Mouse (Mus musculus) heart, adult 8-10 months (tissue): Measurements from ENCODE around the gene Ccdc83. TPM values are rescaled to one million over a fixed set of nuclear protein-coding genes. Genes with fewer than 3 reads are reported as not detected.

Experiments
- DNase-seq: peaks from one replicate; pipeline ENCODE4 v3.0.0; 2022; ENCODE audit warnings: low spot score
- total RNA-seq, 4 experiments: library from RNA; stranded (reverse); gene quantifications; 2 replicates each; pipeline ENCODE4 v1.2.4; 2022

Ccdc83 gene
- total RNA-seq, result under 1 TPM in 1 of 4 experiments, not detected in 3; 0.37 TPM

GRCm38 (mm10) chr7:90265289-90265970 is at the start of gene Ccdc83:
Gene Ccdc83, minus strand, starts transcription at chr7:90265777.
- DNase-seq, result peak; percentile 81

DNA sequence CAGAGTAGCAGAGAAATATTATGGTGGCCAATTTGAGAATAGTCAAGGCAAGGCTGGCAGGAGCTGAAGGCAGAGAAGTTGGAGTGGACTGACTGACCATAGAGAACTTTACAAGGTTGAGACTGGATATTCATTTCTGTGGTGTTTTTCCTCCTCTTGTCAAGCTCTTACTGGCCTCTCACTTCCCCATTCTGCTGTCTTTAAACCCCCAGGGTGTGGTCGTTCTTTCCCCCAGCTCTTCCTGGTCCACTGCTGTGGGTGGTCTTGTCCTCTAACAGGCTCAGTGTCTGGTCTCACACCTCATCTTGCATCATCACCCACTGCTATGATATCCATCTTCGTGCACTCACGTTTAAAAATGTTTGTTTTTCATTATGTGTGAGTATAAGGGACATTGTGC is 47.8 kb upstream of the Ccdc83 start:
- no peak for DNase-seq

DNA sequence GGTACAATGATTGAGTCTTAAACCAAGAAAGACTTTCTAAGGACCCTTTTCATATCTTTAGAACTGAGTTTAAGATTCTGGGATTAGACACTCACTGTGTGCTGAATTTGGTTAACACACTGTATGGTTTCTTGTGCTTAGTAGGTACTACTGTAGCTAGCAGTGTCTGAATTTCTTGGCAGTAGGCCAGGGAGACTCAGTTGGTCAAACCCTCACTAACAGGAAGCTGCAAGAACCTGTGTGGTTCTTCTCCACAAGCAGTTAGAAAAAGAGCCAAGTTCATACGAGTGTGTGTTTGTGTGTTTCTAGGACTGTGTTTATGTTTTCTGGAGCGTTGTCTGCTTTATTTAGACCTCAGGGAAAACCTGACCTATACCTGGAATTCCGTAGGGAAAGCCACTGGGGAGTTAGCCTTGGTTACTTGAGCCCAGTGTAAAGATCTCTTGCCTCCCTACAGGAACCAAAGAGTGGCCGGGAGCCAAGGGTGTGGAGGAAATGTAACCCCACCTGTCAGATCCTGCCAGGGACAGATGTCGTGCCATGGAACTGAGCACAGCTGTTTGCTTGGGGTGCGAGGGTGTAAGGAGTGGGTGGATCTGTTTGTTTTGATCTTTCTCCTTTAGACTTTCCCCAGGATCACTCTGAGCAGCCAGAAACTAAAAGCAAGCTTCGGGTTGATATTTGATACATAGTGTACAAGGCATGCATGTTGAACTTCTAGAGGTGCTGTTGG is 46.7 kb upstream of the Ccdc83 start:
- DNase-seq, result peak; percentile 13

GRCm38 (mm10) chr7:90308003-90308402 is 42.4 kb upstream of the Ccdc83 start:
- no peak for DNase-seq

- DNase-seq, result no peak
Observed at GRCm38 (mm10) chr7:90306968-90307367, 41.4 kb upstream of the Ccdc83 start.

GRCm38 (mm10) chr7:90306079-90306478 is 40.5 kb upstream of the Ccdc83 start:
- DNase-seq, result no peak

- DNase-seq, result no peak
Observed at GRCm38 (mm10) chr7:90302647-90303552, 37.3 kb upstream of the Ccdc83 start.

- no peak for DNase-seq
Observed at GRCm38 (mm10) chr7:90301942-90302646, 36.5 kb upstream of the Ccdc83 start, which contains the start of gene Sytl2. Gene Sytl2, plus strand, starts transcription at chr7:90302252.

GRCm38 (mm10) chr7:90291885-90292284 is 26.3 kb upstream of the Ccdc83 start:
- no peak for DNase-seq

DNA sequence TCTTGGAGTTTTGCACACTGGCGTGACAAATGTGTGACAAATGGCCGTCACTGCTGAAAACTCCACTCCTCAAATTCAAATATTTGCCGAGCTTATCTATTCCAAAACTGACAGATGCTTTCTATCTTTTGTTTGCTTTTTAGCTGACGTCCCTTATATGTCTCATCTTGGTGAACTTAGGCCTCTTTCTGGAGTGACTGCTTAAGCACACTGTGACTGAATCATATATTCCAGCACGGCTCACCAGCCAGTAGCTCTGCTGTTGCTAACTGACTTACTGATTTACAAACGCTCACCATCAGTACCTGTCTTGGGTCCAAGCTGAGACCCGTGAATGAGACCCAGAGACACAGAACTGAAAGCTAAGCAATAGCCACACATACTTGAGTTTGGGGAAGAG is 19.2 kb upstream of the Ccdc83 start:
- DNase-seq, result no peak

GRCm38 (mm10) chr7:90282786-90283185 is 17.2 kb upstream of the Ccdc83 start:
- no peak for DNase-seq

DNA sequence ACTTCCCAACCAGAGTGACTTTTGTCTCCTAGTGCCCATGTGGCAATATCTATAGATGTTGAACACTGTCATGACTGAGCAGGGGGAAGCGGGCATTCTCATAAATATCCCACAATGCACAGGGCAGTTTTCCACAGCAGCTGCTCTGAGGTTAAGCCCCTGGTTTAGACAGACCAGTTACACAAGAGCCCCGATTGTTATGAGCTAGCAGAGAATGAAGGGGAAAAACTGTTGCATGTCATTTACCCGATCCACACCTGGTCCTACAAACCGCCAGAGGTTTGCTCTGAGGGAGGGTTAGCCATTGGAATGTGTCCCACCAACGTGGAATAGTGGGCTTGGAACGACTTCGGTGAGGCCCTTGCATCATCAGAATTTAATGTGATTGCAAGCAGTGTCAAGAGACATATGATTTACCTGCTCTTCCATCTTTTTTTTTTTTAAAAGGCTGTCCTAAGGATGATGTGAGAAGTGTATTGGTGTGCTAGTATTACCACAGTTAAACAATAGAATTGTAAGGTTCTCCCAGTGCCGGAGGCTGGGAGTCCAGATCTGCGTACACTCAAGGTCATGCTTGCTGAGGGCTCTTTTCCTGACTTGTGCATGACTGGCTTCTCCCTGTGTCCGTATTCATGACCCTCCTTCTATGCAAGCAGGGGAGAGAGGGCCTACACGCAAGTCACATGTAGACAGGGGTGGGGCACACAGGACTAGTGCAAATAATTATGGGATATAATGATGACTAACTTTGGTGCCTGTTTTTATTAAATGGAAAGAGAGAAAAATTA is 16.4 kb upstream of the Ccdc83 start:
- DNase-seq, result no peak

DNA sequence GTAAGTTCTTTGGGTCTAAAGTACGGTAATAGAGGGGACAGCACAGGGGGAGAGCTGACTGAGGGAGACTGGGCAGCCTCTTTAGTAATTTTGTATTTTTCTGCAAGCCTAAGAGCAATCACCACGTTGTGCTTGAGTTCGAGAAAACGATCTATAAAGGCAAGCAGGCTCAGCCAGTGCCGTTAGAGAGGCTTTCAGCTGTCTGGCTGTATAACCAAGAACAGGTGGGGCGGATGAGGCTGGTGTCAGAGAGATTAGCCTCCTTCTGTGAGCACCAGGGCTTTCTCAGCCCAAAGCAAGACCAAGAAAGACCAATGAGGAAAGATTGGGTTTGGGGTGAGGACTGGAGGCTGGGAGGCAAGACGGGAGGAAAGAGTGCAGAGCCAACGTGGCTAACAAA is 15.3 kb upstream of the Ccdc83 start:
- no peak for DNase-seq

DNA sequence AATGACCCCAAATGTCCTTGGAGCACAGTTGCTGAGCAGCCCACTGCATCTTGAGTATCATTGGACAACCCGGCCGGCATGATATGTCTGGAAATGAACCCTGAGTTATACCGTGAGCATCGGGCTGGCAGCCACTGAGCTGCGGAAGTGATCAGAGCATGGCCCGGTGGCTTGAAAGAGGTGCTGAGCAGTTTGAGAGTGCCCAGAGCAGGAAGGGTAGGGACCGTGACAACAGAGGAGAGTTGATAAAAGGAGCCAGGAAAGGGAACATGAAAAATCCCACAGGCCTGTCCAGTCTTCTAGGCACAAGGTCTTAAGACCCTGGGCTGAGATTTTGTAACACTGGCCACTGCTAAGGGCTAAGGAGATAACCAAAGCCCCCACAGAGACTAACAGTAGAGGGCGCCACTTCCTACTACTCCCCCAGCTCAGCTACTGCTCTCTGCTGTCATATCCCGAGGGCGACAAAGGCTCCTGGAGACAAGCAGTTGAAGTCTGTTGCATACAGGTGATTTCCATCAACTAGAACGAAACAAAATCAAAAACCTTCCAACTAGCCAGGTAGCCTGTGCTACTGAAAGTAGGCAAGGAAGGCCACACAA is 14.8 kb upstream of the Ccdc83 start:
- no peak for DNase-seq

DNA sequence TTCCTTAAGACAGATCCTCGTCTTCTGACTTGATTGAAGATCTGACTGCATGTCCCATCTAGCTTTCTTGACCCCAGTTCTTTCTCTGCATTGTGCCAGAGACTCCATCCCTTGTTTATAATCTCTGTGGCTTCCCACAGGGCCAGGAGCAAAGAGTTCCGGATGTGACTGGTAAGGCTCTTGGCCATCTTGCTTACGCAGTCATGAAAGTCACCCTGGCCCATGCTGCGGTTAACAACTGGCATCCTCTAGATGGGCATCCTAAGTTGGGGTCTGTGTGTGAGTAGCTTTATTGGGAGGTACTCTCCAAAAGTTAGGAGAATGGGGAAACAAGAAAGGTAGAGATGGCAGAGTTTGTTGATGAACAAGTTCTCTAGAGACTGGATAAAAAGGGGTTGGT is 13.6 kb upstream of the Ccdc83 start:
- DNase-seq, result no peak

GRCm38 (mm10) chr7:90277769-90278168 is 12.2 kb upstream of the Ccdc83 start:
- DNase-seq, result no peak

DNA sequence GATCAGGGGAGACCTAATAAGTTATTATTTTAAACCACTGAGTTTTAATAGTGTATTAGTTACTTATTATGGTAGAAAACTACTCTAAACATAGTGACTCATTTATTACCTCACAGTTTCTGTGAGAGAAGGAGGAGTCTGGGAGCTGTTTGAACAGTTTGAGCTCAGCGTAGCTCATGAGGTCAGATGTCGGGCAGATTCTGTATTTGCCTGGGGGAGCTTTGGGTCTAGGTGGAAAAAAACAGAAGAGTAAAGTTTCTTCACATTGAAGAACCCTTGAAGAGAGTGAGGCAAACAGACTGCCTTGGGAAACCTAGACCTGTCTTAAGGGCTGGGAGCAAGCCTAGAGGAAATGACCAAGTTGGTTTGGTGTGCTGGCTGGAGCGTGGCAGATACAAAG is 11.7 kb upstream of the Ccdc83 start:
- DNase-seq, result no peak

GRCm38 (mm10) chr7:90274561-90275100 is 9.1 kb upstream of the Ccdc83 start:
- no peak for DNase-seq

- DNase-seq, result no peak
Observed at GRCm38 (mm10) chr7:90270141-90270540, 4.6 kb upstream of the Ccdc83 start.
